Comparison of ENCODE assay signal across 11 mouse cellular contexts in genomic region chr7:81303682-81304081, GRCm38 (mm10). TPM values are rescaled to one million over a fixed set of nuclear protein-coding genes. Genes with fewer than 3 reads are reported as not detected.
A peak's percentile ranks its signal among the peaks of the same experiment; 100 is the strongest.
DNase-seq lines count a peak whose midpoint lies in the region; ATAC-seq and TF ChIP-seq lines count a peak whose summit lies in the region.
"Had no signal": no experiment of that assay in that cellular context is flagged by ENCODE, and none has a peak within 500 bp of the region (broad histone marks: within the 10 kb centered on the region; RNA-seq: fewer than 3 reads in every experiment).

No protein-coding gene starts in this region.

- H3K4me3 ChIP-seq in gastrocnemius, adult 2 months = no peak overlapping the region
- no peak overlapping the region for H3K4me3 ChIP-seq in lung, postnatal 0 days (ENCODE audit: low read depth, low read length)
- no peak overlapping the region for H3K4me3 ChIP-seq in forebrain, embryonic 10.5 days
- H3K4me3 ChIP-seq: heart, embryonic 13.5 days; limb, embryonic 15.5 days had no signal

- peak; percentile 87 for TF ChIP-seq CTCF in gastrocnemius, adult 2 months (IDR thresholded peaks at IDR 0.05)
- peak; percentile 64 for TF ChIP-seq CTCF in lung, postnatal 0 days (IDR thresholded peaks at IDR 0.05)

- no peak overlapping the region for H3K4me2 ChIP-seq in lung, postnatal 0 days (replicated peaks; ENCODE audit: low read depth, low read length)
- H3K4me2 ChIP-seq: heart, embryonic 13.5 days; limb, embryonic 15.5 days had no signal

- no peaks in the 10 kb centered on the region for H3K4me1 ChIP-seq in lung, postnatal 0 days (ENCODE audit: insufficient read depth, low read depth, low read length)
- peaks cover 17% of the 10 kb centered on the region for H3K4me1 ChIP-seq in forebrain, embryonic 10.5 days
- H3K4me1 ChIP-seq: heart, embryonic 13.5 days; limb, embryonic 15.5 days had no signal

- H3K27ac ChIP-seq in gastrocnemius, adult 2 months = no peak overlapping the region
- no peak overlapping the region for H3K27ac ChIP-seq in lung, postnatal 0 days (ENCODE audit: low read length)
- H3K27ac ChIP-seq in forebrain, embryonic 10.5 days = no peak overlapping the region
- H3K27ac ChIP-seq: heart, embryonic 13.5 days; limb, embryonic 15.5 days had no signal

- no peaks in the 10 kb centered on the region for H3K27me3 ChIP-seq in lung, postnatal 0 days (replicated peaks; ENCODE audit: insufficient read depth, low read length)
- no peaks in the 10 kb centered on the region for H3K27me3 ChIP-seq in forebrain, embryonic 10.5 days (ENCODE audit: poor library complexity, severe bottlenecking)
- H3K27me3 ChIP-seq: heart, embryonic 13.5 days; limb, embryonic 15.5 days had no signal

- no peaks in the 10 kb centered on the region for H3K36me3 ChIP-seq in lung, postnatal 0 days (ENCODE audit: insufficient read depth, low read length)
- H3K36me3 ChIP-seq in forebrain, embryonic 10.5 days (replicated peaks) = no peaks in the 10 kb centered on the region
- H3K36me3 ChIP-seq: heart, embryonic 13.5 days; limb, embryonic 15.5 days had no signal

- TF ChIP-seq EP300 in lung, postnatal 0 days (IDR thresholded peaks at IDR 0.05) = no peak

- H3K9ac ChIP-seq in lung, postnatal 0 days (replicated peaks; ENCODE audit: low read depth) = no peak overlapping the region
- H3K9ac ChIP-seq: heart, embryonic 13.5 days; limb, embryonic 15.5 days had no signal

- peak; percentile 57 for DNase-seq in gastrocnemius, adult 2 months
- DNase-seq in gastrocnemius, postnatal 25 days = no peak
- DNase-seq in 416B (ENCODE audit: low read depth) = peak; percentile 39
- peak; percentile 20 for DNase-seq in adrenal gland, postnatal 25 days
- no peak for DNase-seq in lung, postnatal 0 days (ENCODE audit: low spot score)
- DNase-seq in frontal cortex, postnatal 25 days (ENCODE audit: low spot score in 2 of 2) = no peak
- DNase-seq in forebrain, embryonic 10.5 days (ENCODE audit: extremely low spot score, low spot score) = no peak
- DNase-seq in heart, postnatal 25 days (ENCODE audit: low spot score) = no peak
- DNase-seq: embryo, embryonic 11 days had no signal

- intact Hi-C loops in gastrocnemius, adult 2 months (cut with DNase I) = loop anchor here (1.0 kb wide), 2 partner anchors 94 to 135 kb away; no protein-coding TSS in a partner anchor
- intact Hi-C loops in heart, postnatal 25 days (cut with DNase I) = loop anchor here (5.0 kb wide), 1 partner anchor 96 kb away; no protein-coding TSS in a partner anchor

- H3K9me3 ChIP-seq in lung, postnatal 0 days (ENCODE audit: low read length) = no peaks in the 10 kb centered on the region
- H3K9me3 ChIP-seq in forebrain, embryonic 10.5 days = no peaks in the 10 kb centered on the region
- H3K9me3 ChIP-seq: heart, embryonic 13.5 days; limb, embryonic 15.5 days had no signal

- no peak for ATAC-seq in lung, postnatal 0 days

- 86% methylated on average over 2 of the region's 2 CpGs for WGBS in lung, postnatal 0 days
- 95% methylated on average over 2 of the region's 2 CpGs for WGBS in forebrain, embryonic 10.5 days

RNA-seq across cellular contexts. Expression of gene Rps17, which starts 41.4 kb away (rescaled TPM):
- 100 to 1,000 TPM; 725 to 864 TPM for total RNA-seq in gastrocnemius, adult 2 months (2021)
- total RNA-seq in gastrocnemius, postnatal 25 days (2021) = 100 to 1,000 TPM; 694 to 707 TPM
- 1,081 and 1,170 TPM in 2 replicates for total RNA-seq in adrenal gland, postnatal 25 days (2021)
- 860 and 899 TPM in 2 replicates for polyA plus RNA-seq in lung, postnatal 0 days (2015; fragmentation: Nextera tagmentation; extraction: Ambion mirVana)
- 1,233 and 1,243 TPM in 2 replicates for polyA plus RNA-seq in forebrain, embryonic 10.5 days (2016; fragmentation: Nextera tagmentation; extraction: Ambion mirVana)
- 100 to 1,000 TPM; 798 to 858 TPM for total RNA-seq in heart, postnatal 25 days (2021)

Comparison
In these comparisons a context has a peak if more than half of its experiments do, and no peak if none do; other contexts are left out.
1. DNase-seq: peak in gastrocnemius, adult 2 months (single experiment), 416B (single experiment) and adrenal gland, postnatal 25 days (single experiment); none in gastrocnemius, postnatal 25 days (single experiment), lung, postnatal 0 days (single experiment), frontal cortex, postnatal 25 days (0 of 2), forebrain, embryonic 10.5 days (single experiment) and heart, postnatal 25 days (single experiment).